Mouse (Mus musculus) ES-Bruce4 (cell line): ENCODE data around the gene Rtp4.

ENCODE experiments used
- CTCF ChIP-seq: IDR thresholded peaks from one replicate; pipeline ENCODE4 v1.8.1; 2011; ENCODE audit warnings: low read depth, low read length
- EP300 ChIP-seq: IDR thresholded peaks from 2 replicates; pipeline ENCODE4 v1.6.1; 2011; ENCODE audit warnings: low read depth, low read length; ENCODE audit not compliant: insufficient read depth
- POLR2A ChIP-seq: IDR thresholded peaks from one replicate; pipeline ENCODE4 v1.8.1; 2011; ENCODE audit warnings: low read length; ENCODE audit not compliant: insufficient read depth

DNA sequence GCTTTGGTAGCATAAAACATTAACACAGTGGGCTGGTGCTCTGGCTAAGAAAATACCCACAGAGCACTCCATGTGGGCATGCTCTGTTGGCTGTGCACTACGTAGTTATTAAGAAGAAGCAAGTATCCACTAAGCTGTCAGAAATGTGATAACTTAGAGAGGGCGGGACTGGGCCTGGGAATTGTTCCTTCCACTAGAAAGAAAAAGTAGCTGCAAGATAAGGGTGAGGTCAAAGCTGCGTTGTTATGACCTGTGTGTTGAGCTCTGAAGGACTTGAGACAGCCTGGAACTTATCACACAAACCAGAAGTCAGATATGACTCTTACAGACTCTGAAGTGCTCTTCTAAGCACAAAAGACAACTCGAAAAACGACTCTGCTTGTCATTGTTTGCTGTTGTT, 19.5 kb upstream of the Rtp4 start:
- no peak for TF ChIP-seq POLR2A
- no peak for TF ChIP-seq CTCF
- no peak for TF ChIP-seq EP300
